Mouse (Mus musculus) embryonic facial prominence, embryonic 12.5 days (tissue): Measurements from ENCODE around the gene Hlcs. TPM values are rescaled to one million over a fixed set of nuclear protein-coding genes. Genes with fewer than 3 reads are reported as not detected.

Source experiments
- ATAC-seq: fragments of 200-750 bp; cut with Nextera tagmentation; 2 replicates; pipeline ENCODE4 v1.8.0; 2017; ENCODE audit not compliant: insufficient number of reproducible peaks, insufficient read depth, low FRiP score, low TSS enrichment
- H3K27ac ChIP-seq: fragments of 300-500 bp; sonication (generic); 2 replicates; pipeline ENCODE4 v1.5.1; 2016; ENCODE audit warnings: mild to moderate bottlenecking
- H3K27me3 ChIP-seq: fragments of 300-500 bp; sonication (generic); 2 replicates; pipeline ENCODE4 v1.6.1; 2016; ENCODE audit warnings: mild to moderate bottlenecking, moderate library complexity
- H3K36me3 ChIP-seq: fragments of 300-500 bp; sonication (generic); 2 replicates; pipeline ENCODE4 v1.6.1; 2016; ENCODE audit warnings: mild to moderate bottlenecking
- H3K4me1 ChIP-seq: fragments of 300-500 bp; sonication (generic); 2 replicates; pipeline ENCODE4 v1.6.1; 2016
- H3K4me2 ChIP-seq: fragments of 300-500 bp; sonication (generic); replicated peaks from 2 replicates; pipeline ENCODE4 v1.6.1; 2016; ENCODE audit warnings: mild to moderate bottlenecking, moderate library complexity
- H3K4me3 ChIP-seq: fragments of 300-500 bp; sonication (generic); 2 replicates; pipeline ENCODE4 v1.5.1; 2016; ENCODE audit warnings: mild to moderate bottlenecking
- H3K9ac ChIP-seq: fragments of 300-500 bp; sonication (generic); 2 replicates; pipeline ENCODE4 v1.6.1; 2016; ENCODE audit warnings: mild to moderate bottlenecking, moderate library complexity
- H3K9me3 ChIP-seq: fragments of 300-500 bp; sonication (generic); 2 replicates; pipeline ENCODE4 v1.6.1; 2016; ENCODE audit warnings: mild to moderate bottlenecking, moderate library complexity
- WGBS: fragments of 180-500 bp; shearing (Covaris S2); methylation state at CpG from one replicate; pipeline ENCODE4 v1.1.7; 2016; 5-methylcytosine and 5-hydroxymethylcytosine counted together
- polyA plus RNA-seq: library from polyadenylated mRNA; unstranded; fragments of >200 nt; fragmentation: Nextera tagmentation; extraction: Ambion mirVana; gene quantifications from 2 replicates; pipeline ENCODE4 v1.2.1, GENCODE M21; 2016

The Hlcs gene
- 12.0 and 12.1 TPM in 2 replicates for polyA plus RNA-seq

GRCm38 (mm10) chr16:94313229-94314030 lies at the start of gene Hlcs:
TSS of gene Hlcs (minus strand) at chr16:94313571.
- peak; percentile 89 for ATAC-seq
- WGBS = under 1% methylated on average over 64 of the region's 64 CpGs
- peak within 1 kb of the TSS; percentile 99 for H3K27ac ChIP-seq
- H3K36me3 ChIP-seq = no peaks in the 10 kb centered on the region
- H3K9ac ChIP-seq = peak within 1 kb of the TSS; percentile 81
- peaks cover 16% of the 10 kb centered on the region for H3K4me1 ChIP-seq
- H3K9me3 ChIP-seq = no peaks in the 10 kb centered on the region
- peak within 1 kb of the TSS; percentile 68 for H3K4me3 ChIP-seq
- peak within 1 kb of the TSS; percentile 83 for H3K4me2 ChIP-seq
- no peaks in the 10 kb centered on the region for H3K27me3 ChIP-seq

DNA sequence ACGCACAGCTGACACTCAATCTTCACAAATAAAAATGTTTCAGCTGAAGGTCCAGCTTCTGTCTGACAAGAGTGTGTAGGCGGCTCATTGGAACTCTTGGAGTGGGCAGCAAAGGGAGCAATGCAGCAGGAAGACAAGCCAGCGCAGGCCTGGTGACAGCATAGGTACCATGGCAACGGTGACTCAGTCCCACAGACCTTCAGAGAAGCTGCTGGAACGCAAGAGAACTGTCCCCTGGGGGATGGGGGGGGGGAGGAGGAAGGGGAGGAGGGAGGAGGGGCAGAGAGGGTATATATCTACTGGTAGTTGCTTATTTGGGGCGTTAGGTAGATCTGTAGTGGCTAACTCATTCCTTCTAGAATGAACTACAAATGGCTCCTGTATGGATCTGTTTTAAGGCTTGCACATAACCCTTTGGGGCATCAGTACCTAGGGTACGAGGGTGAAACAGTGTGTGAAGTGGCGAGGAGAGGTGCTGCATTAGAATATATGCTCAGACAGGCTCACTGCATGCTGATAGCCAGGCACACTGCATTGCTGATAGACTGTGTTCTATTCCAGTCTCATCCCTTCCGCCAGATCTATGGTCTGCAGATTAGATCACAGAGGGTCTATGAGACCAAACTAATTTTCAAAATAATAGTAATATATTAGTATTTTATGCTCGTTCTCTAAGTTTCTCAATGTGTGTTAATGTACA lies 49.0 kb upstream of the Hlcs start:
- Histone ChIP-seq H3K4me3 (no peak overlapping the region), H3K36me3 (peaks cover 4% of the 10 kb centered on the region; the same call in 1 of the 2 replicates), H3K9me3 (no peaks in the 10 kb centered on the region), H3K27me3 (no peaks in the 10 kb centered on the region), H3K9ac (no peak overlapping the region), H3K4me1 (peaks cover 6% of the 10 kb centered on the region), H3K4me2 (no peak overlapping the region), H3K27ac (no peak overlapping the region)
- no peak for ATAC-seq
- WGBS = 49% methylated on average over 10 of the region's 10 CpGs

GRCm38 (mm10) chr16:94360578-94361350 lies 47.4 kb upstream of the Hlcs start:
- 85% methylated on average over 13 of the region's 13 CpGs for WGBS
- H3K9ac ChIP-seq = no peak overlapping the region
- no peaks in the 10 kb centered on the region for H3K9me3 ChIP-seq
- H3K4me1 ChIP-seq = peaks cover 6% of the 10 kb centered on the region
- no peak overlapping the region for H3K27ac ChIP-seq
- H3K27me3 ChIP-seq = no peaks in the 10 kb centered on the region
- no peak overlapping the region for H3K4me2 ChIP-seq
- H3K36me3 ChIP-seq = peaks cover 4% of the 10 kb centered on the region; the same call in 1 of the 2 replicates
- no peak overlapping the region for H3K4me3 ChIP-seq
- ATAC-seq = no peak

DNA sequence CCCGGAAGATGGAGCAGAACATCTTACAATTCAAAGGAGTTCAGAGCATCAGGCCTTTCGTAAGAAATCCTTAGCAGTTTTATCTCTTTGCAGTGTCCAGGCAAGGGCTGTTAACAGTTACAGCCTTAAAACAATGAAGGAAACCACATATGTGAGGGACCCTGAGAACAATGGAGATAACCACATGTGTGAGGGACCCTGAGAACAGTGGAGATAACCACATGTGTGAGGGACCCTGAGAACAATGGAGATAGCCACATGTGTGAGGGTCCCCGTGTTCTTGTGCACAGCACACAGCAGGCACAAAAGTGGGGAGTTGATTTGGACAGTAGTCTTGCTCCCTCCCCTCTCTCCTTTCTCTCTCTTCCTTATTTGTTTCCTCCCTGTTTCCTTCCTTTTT lies 44.7 kb upstream of the Hlcs start:
- peaks cover 13% of the 10 kb centered on the region for H3K4me1 ChIP-seq
- no peak overlapping the region for H3K4me2 ChIP-seq
- no peak overlapping the region for H3K4me3 ChIP-seq
- no peaks in the 10 kb centered on the region for H3K36me3 ChIP-seq
- 79% methylated on average over 3 of the region's 3 CpGs for WGBS
- ATAC-seq = no peak
- H3K27ac ChIP-seq = no peak overlapping the region
- no peak overlapping the region for H3K9ac ChIP-seq
- no peaks in the 10 kb centered on the region for H3K27me3 ChIP-seq
- no peaks in the 10 kb centered on the region for H3K9me3 ChIP-seq

DNA sequence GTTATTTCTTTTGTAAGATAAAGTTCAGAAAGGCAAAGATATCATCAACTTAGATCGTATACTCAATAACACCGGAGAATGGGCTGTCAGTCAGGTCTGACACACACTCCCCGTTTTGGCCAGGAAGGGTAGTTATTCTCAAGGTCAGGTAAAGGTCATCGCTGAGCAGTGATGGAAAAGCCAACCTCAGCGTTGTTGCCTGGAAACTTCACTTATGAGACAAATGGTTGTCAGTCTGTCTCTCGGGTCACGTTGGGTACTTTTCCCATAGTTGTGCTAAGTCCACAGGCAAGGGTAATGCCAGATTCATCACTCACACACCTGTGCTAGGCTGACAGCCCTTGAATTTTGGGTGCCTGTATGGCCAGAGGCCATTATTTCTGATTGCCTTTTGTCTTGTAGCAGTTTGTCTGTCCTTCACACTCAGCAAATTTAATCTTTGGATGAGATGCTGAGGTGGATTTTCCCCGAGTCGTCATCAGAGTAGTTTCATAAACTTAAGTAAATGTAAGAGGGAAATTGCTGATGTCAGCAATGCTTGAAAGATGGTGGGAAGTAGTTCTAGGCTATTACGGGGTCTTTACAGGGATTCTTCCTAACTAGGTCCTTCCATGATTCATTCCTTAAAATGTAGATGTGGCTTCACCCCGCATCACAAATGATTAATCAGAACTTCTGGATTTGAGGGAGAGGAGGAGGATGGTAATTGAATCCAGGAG lies 43.6 kb upstream of the Hlcs start:
- Histone ChIP-seq H3K9me3 (no peaks in the 10 kb centered on the region), H3K4me2 (no peak overlapping the region), H3K36me3 (no peaks in the 10 kb centered on the region), H3K4me3 (no peak overlapping the region), H3K27ac (no peak overlapping the region), H3K4me1 (peaks cover 7% of the 10 kb centered on the region; the same call in 1 of the 2 replicates), H3K27me3 (no peaks in the 10 kb centered on the region), H3K9ac (no peak overlapping the region)
- ATAC-seq = no peak
- 69% methylated on average over 11 of the region's 11 CpGs for WGBS

GRCm38 (mm10) chr16:94356046-94356445 lies 42.7 kb upstream of the Hlcs start:
- H3K4me3 ChIP-seq = no peak overlapping the region
- no peaks in the 10 kb centered on the region for H3K27me3 ChIP-seq
- ATAC-seq = no peak
- WGBS = 43% methylated on average over 7 of the region's 7 CpGs
- no peaks in the 10 kb centered on the region for H3K9me3 ChIP-seq
- peaks cover 7% of the 10 kb centered on the region; the same call in 1 of the 2 replicates for H3K4me1 ChIP-seq
- no peak overlapping the region for H3K27ac ChIP-seq
- H3K9ac ChIP-seq = no peak overlapping the region
- H3K36me3 ChIP-seq = no peaks in the 10 kb centered on the region
- no peak overlapping the region for H3K4me2 ChIP-seq

- Histone ChIP-seq H3K4me2 (no peak overlapping the region), H3K36me3 (no peaks in the 10 kb centered on the region), H3K9ac (no peak overlapping the region), H3K9me3 (no peaks in the 10 kb centered on the region), H3K27me3 (no peaks in the 10 kb centered on the region), H3K4me3 (no peak overlapping the region), H3K27ac (no peak overlapping the region), H3K4me1 (peaks cover 10% of the 10 kb centered on the region; the same call in 1 of the 2 replicates)
- ATAC-seq = no peak
- WGBS = 52% methylated on average over 9 of the region's 9 CpGs
These were observed 41.1 kb upstream of the Hlcs start for GRCm38 (mm10) chr16:94354450-94354849.

- H3K9ac ChIP-seq = no peak overlapping the region
- H3K36me3 ChIP-seq = no peaks in the 10 kb centered on the region
- no peak overlapping the region for H3K4me3 ChIP-seq
- H3K9me3 ChIP-seq = no peaks in the 10 kb centered on the region
- H3K4me1 ChIP-seq = peaks cover 10% of the 10 kb centered on the region; the same call in 1 of the 2 replicates
- H3K4me2 ChIP-seq = no peak overlapping the region
- no peaks in the 10 kb centered on the region for H3K27me3 ChIP-seq
- no peak overlapping the region for H3K27ac ChIP-seq
- 52% methylated on average over 10 of the region's 10 CpGs for WGBS
- ATAC-seq = no peak
These were observed 36.9 kb upstream of the Hlcs start for GRCm38 (mm10) chr16:94350287-94350677.

GRCm38 (mm10) chr16:94349588-94350286 lies 36.4 kb upstream of the Hlcs start:
- peaks cover 10% of the 10 kb centered on the region; the same call in 1 of the 2 replicates for H3K4me1 ChIP-seq
- no peak for ATAC-seq
- H3K9me3 ChIP-seq = no peaks in the 10 kb centered on the region
- H3K27ac ChIP-seq = no peak overlapping the region
- no peaks in the 10 kb centered on the region for H3K27me3 ChIP-seq
- H3K9ac ChIP-seq = no peak overlapping the region
- no peak overlapping the region for H3K4me3 ChIP-seq
- H3K4me2 ChIP-seq = no peak overlapping the region
- H3K36me3 ChIP-seq = no peaks in the 10 kb centered on the region
- WGBS = 67% methylated on average over 11 of the region's 11 CpGs

DNA sequence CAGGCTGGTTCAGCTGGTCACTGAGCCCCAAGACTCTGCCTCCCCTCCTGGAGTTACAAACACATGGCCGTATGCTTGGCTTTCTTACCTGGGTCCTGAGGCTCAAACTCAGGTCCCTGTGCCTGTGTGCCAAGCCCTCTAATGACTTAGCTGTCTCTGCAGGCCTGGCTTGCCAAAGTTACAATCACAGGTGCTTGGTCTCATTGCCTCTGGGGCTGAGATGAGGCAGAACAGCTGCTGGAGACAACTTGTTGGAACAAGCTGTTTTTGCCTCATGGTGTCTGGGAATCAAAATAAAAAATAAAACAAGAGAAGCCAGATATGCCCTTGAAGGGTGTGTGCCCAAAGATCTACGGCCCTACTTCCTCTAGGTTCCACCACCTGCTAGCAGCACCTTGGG lies 35.4 kb upstream of the Hlcs start:
- Histone ChIP-seq H3K9me3 (no peaks in the 10 kb centered on the region), H3K4me3 (no peak overlapping the region), H3K36me3 (no peaks in the 10 kb centered on the region), H3K9ac (no peak overlapping the region), H3K27me3 (no peaks in the 10 kb centered on the region), H3K4me2 (no peak overlapping the region), H3K27ac (no peak overlapping the region), H3K4me1 (peaks cover 6% of the 10 kb centered on the region; the same call in 1 of the 2 replicates)
- ATAC-seq = no peak
- WGBS = 89% methylated on average over 2 of the region's 2 CpGs
